Mouse (Mus musculus): ENCODE results near the gene Steap2. TPM values are rescaled to one million over a fixed set of nuclear protein-coding genes. Genes with fewer than 3 reads are reported as not detected.

Gene Steap2
- total RNA-seq, 2 experiments from 2014 or later: 0.39 to 0.45 TPM

DNA sequence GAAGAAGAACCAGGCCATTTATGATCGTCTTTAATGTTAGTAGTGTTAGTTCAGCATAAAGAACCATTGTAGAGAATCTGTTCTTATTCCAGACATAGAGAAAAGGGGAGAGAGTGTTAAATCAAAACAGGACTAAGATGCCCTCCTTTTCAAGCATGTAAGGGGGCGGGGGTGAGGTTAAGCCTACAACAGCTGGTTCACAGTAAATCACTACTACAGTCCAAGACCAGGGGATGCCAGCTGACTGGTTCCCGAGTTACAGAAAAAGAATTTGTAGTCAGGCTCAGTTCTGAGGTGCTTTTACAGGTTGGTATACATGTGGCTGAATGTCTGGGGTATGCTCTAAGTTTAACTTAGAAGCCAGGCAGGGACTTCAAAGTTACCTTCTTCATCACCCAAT lies 18.3 kb downstream of the Steap2 start:
- intact Hi-C loops (cut with DNase I): no loop called here
- no peak for DNase-seq (ENCODE audit: low spot score)

DNA sequence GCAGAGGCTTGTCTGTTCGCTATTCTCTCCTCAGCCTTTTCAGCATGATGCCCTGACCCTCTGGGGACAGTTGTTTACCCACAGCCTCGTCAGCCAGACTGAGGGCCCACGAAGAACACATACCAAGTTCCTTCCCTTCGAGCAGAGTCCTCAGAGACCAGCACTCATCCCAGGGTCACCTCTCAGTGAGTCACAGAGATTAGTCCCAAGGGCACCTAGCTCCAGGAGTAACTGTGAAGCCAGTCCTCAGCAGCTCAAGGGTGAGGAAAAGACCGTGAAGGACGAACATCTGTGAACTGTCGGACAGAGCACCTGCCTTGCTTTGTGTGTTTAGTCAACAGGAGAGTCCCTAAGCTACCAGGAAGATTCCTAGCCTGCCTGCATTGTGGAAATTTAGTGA lies 25.5 kb downstream of the Steap2 start:
- intact Hi-C loops (cut with DNase I): no loop called here
- no peak for DNase-seq (ENCODE audit: low spot score)

DNA sequence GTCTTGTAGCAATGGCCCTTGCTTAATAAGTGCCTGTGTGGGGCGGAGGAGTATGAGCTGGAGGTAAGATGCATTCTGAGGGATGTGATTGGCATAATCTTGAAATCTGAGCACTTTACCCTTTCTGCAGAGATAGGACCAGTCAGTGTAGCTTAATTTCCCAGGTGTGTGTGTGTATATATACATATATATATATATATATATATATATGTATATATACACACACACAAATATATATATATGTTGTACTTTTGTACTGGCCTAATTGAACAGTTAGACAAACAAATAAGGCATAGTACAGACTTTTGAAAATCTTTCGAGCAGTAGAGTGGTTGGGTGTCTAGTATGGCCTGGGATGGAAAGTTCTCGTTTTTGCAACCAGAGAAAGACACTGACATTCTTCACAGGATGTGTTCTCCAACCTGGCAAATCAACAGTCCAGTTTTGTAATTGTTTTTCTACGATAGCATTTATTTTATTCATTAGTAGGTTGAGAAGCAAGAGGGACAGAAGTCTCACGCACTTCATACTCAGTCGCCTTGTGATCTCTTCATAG lies 29.9 kb downstream of the Steap2 start:
- DNase-seq (ENCODE audit: low spot score): no peak
- intact Hi-C loops (cut with DNase I): loop anchor here (5.0 kb wide), 1 partner anchor 83 kb away; the partner anchor contains the start of gene Steap1

DNA sequence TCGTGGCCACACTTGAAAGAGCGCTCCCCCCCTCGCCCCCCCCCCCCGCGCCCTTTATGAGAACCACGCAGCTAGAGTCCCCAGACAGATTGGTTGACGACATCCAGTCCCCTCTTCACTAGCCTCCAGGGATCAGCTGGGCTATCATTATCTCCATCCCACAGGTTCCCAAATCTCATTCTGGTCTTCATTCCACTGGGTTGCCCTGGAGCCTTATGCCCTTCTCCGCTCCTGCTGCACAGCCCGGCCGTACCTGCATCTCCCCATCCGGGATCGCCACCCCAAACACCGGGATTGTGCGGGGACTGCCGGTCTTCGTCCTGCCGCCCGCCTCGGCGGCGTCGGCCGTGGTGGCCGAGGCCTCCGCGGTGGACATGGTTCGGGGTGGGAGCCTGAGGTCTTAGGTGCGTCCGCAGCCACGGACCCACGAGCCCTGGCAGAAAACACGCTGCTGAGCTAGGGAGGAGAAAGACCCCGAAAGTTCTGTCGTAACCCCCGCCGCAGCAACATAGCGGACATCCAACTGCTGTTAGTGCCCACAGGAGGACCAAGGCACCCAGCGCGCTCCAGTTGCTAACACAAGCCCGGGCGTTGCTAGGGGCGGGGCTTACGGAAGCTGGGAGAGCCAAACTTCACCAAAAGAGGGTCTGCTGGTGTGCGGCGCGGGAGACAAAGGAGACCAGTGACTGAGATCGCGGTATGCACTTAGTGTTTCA lies 30.6 kb downstream of the Steap2 start, which contains the start of gene Cfap69:
Gene Cfap69 (minus strand): TSS at position 585 of the 716 bp plus-strand sequence.
- intact Hi-C loops (cut with DNase I): loop anchor here (5.0 kb wide), 1 partner anchor 83 kb away; the partner anchor contains the start of gene Steap1
- peak; percentile 20 for DNase-seq (ENCODE audit: low spot score)

DNA sequence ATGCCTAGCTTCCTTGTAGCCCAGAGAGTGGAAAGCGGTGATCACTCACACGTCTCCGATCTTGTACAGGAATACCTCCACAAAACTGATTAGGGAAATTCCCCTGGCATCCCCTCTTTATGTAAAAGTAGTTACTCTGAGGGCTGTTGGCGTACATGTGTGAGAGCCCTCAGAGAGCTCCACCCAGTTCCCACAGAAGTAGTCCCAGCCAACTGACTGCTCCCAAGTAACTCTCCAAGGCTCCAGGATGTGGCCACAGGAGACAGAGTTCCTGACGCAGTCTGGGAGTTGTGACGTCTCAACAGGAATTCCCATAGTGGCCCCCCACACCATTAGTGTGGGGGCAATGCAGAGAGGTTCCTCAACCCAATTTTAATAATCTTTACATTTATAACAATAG lies 31.3 kb downstream of the Steap2 start:
- intact Hi-C loops (cut with DNase I): loop anchor here (5.0 kb wide), 1 partner anchor 84 kb away; the partner anchor contains the start of gene Steap1
- no peak for DNase-seq (ENCODE audit: low spot score)

DNA sequence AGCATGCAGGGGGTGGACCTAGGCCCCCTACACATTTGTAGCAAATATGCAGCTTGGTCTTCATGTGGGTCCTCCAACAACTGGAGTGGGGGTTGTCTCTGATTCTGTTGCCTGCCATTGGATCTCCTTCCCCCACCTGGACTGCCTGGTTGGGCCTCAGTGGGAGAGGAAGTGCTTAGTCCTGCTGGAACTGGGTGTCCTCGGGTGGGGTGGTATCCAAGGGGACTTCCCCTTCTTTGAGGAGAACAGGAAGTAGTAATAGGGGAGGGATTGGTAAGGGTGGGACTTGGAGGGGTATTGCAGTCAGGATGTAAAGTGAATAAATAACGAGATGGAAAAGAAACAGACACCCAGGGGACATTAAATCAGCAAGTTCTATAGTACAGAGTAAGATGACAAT lies 35.7 kb downstream of the Steap2 start:
- no peak for DNase-seq (ENCODE audit: low spot score)

DNA sequence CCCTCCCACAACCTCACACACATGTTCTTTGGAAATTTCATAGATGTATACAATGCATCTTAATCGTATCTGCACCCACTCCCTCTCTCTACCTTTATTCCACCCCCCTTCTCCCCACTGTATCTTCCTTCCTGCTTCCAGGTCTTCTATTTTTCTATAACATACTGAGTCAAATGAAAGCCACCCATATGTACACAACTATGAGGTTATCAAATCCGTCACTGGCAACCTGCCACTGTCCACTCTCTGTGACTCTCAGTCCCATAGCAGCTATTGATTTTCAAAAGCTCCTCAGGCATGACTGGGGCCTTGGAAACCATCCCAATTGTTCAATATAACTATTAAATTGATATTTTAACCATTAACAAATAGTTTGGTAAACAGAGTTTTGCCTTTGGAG lies 36.4 kb downstream of the Steap2 start:
- no peak for DNase-seq (ENCODE audit: low spot score)

More for the DNA sequence above, 35.7 kb downstream of the Steap2 start:
- intact Hi-C loops (cut with DNase I): no loop called here

DNA sequence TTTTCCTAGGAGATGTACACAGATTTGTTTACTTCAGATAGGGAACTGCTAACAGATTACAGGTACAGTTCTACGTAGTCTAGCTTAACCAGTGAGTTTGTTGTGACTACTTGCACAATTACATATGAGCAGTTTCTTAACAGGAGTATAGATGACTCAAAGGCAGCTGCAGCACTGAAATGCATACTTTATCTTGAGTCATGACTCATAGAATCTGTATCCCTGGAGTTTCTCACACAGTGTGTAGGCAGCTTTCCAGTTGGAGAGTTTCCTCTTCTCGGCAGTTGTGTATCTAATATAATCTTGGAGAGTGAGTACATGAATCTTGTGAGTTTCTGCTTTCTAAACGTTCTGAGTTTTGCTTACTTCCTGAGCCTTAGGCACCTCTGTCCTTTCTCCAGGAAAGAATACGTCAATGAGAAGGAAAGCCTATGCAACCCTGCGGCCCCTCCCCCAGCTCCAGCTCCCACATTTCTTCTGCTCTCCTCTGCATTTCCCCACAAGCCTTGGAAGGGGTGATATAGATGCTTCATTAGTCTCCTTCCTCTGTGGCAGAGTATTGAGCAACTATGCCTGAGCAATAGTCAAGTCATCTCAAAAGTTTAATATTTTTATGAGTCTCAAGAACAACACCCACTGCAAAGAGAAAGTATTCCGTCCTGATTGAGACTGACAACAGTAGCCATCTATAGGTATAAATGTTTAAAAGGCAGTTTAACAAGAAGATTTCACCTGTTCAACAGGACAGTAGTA lies 45.4 kb downstream of the Steap2 start:
- intact Hi-C loops (cut with DNase I): no loop called here
- DNase-seq (ENCODE audit: low spot score): no peak

More for the DNA sequence above, 36.4 kb downstream of the Steap2 start:
- intact Hi-C loops (cut with DNase I): no loop called here

DNA sequence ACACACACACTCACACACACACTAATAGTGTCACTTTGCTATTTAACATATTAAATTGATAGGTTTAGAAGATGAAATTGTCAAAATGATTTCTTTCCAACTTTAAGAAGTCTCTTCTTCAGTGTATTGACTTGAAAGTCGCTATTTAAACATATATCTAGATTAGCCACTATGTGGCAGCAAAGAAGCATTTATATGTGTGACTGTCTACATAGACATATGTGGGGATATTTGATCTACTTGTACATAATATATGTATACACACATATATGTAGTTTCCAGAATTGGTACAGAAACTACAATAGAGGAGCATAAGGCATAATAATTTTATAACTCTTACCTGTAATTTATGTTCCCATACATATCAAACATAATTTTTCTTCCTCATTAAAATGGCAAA lies 48.2 kb downstream of the Steap2 start:
- intact Hi-C loops (cut with DNase I): loop anchor here (1.0 kb wide), 1 partner anchor 103 kb away; the partner anchor contains the start of gene Steap1
- no peak for DNase-seq (ENCODE audit: low spot score)

DNA sequence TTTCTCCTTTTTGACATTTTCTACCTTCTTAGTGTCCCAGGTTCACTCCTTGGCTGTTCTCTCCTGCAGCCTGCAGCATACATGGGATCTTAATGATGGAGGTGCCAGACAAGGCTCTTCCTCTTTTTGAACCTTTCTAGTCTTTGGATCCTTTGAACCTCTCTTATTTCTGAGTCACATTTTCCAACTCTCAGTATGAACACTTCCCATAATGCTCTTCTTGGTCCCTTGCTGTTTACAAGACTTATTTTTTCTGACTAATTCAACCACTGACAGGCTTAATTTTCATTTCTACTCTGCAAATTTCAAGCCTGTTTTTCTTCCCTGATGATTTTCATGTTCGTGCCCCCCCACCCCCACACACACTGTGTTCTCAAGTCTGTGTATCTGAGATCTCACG lies 55.9 kb downstream of the Steap2 start:
- intact Hi-C loops (cut with DNase I): no loop called here
- no peak for DNase-seq (ENCODE audit: low spot score)

DNA sequence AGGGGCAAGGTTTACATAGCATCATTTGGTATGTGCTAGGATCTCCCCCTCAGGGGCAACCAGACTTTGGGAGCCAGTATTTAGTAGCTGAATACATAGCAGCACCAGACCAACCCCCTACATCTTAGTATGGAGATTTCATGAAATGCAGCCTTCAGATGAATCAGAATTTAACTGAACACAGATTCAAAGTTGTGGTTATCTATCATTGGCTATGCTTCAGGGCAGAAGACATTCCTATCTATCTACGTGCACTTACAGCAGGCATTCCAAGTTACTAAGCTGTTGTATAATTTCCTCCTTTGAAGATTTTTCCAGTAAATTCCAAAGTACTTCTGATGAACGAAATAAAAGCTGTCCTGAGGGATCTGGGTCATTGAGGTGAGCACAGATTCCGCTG lies 68.9 kb downstream of the Steap2 start:
- intact Hi-C loops (cut with DNase I): no loop called here
- no peak for DNase-seq (ENCODE audit: low spot score)

DNA sequence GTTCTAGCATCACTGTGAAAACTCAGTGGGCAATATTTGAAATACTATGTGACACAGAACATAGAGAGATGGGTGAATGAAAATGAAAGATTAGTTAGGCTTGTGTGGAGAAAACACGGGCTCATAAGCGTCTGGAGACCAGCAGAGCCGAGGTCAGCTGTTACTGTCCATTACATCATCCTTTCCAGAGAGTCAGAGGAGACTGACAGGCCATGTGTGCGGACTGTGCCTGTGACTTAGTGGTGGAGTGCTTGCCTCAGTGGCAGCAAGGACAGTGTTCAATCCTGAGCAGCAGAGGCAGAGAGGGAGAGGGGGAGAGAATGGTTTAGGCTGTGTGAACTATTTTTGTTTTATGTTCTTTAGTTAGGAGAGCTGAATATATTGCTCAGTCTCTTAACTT lies 76.0 kb downstream of the Steap2 start:
- DNase-seq (ENCODE audit: low spot score): no peak
- intact Hi-C loops (cut with DNase I): no loop called here

Other genes with a start within 250 kb of the Steap2 start
- not detected for gene 1700015F17Rik, start 215.4 kb downstream of the Steap2 start, total RNA-seq (2021)
- gene Cldn12, start 179.6 kb downstream of the Steap2 start, total RNA-seq (2021): 10 to 100 TPM; 18.9 to 23.9 TPM
- 10 to 100 TPM in 1 of 2 experiments, 1 to 10 TPM in 1; 9.4 to 10.5 TPM for gene Gtpbp10, start 135.0 kb downstream of the Steap2 start, total RNA-seq (2021)
- not detected for gene Gm8773, start 120.8 kb downstream of the Steap2 start, total RNA-seq (2021)
- under 1 TPM; 0.88 to 0.95 TPM for gene Cfap69, start 30.3 kb downstream of the Steap2 start, total RNA-seq (2021)
- gene Steap1, start 54.7 kb upstream of the Steap2 start, total RNA-seq (2021): not detected